Mouse (Mus musculus) kidney, adult 8-10 months (tissue): ENCODE results near the gene Glb1l3.
"Not testable (repeated sequence)": the region's sequence is repeated elsewhere in the genome, so short reads cannot be mapped to it uniquely, and the experiment has no call there.

Experiments used
- DNase-seq, 2 experiments: peaks; one replicate each; pipeline ENCODE4 v3.0.0; 2022

The Glb1l3 gene

DNA sequence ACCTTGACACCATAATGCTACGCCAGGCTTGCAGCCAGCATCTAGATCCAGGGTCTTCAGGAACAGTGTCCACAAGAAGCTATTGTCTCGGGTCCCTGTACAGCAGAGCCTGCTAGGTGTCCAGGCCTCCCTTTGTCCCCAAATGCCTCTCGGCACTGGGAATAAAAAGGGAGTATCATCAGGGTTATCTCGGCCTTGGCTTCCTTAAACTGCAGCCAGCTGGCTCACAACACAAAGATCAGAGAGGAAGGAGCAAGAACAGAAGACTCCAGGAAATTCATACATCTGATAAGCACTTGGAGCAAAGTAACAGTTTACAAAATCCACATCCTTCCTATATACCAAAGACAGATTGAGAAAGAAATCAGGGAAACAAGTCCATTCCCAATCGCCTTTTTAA, at the start of gene Glb1l3:
TSS of gene Glb1l3 (minus strand) at position 140 of the 400 bp plus-strand sequence.
- no peak for DNase-seq

DNA sequence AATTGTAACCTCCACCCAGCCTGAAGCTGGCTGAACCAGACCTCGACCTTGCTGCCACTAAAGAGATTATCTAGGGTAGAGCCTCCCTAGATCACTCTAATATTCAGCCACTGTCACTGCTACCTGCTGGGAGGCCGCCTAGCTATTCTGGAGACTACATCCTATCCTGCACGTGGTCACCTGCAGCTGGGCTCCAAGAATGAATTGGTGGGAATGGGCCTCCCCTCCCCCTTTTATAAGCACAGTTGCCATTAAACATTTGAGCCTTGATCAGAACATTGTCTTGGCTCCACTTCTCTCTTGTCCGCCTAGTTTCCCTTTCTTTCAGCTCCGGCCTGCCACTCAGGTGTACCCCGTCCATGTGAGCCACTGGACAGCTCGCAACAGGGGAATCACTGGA, 9.2 kb upstream of the Glb1l3 start:
- DNase-seq: not testable (repeated sequence)

DNA sequence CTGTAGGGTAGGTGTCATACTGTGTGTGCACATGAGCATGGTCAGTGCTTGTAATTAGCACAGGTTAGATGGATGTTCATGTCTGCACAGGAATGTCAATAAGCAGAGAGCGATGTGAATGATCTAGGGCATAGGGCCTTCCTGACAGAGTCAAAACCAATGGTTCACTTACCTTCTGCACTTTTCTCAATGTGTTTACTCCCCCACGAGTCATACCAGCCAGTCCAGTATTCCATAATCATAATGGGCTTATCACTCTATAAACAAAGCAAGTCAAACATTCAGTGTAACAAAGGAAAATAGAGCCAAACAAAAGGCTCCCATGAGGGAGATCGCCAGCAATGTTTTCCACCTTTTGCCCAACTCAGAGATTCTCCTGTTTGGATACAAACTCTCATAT, 29.6 kb downstream of the Glb1l3 start:
- DNase-seq: no peak

DNA sequence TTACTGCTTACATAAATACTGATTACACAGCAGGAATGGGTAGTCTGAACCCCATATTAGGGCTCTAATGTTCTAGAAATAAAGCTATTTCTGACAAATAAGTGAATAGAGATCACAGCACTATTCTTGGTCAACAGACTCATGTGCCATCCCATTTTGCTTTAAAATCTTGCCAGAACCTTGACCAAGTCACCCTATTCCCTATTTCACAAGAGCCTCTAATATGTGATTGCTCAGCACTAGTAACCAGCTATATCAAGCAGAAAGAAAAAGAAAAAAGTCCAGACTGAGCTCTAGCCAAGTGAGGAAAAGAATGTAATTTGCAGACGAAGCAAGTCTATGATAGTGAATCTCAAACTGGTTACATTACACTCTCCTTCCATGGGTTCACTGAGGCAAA, 40.7 kb downstream of the Glb1l3 start:
- DNase-seq: peak in 1 of 2 experiments; percentile 41

DNA sequence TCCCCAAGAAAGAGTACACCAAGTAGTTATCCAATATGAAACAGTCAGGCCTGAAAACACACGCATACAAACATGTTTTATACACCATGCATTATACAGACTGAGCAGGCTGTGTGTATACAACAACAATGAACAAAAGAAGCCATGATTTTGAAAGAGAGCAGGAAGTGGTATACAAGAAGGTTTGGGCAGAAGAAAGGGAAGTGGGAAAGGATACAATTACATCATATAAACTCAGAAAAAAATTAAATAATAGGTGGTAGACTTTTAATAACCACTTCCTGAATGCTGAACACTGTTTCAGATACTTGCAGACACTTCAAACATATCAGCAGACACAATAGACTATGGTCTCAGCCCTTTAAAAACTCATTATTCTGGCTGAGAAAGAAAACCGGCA, 52.0 kb downstream of the Glb1l3 start:
- DNase-seq: no peak

DNA sequence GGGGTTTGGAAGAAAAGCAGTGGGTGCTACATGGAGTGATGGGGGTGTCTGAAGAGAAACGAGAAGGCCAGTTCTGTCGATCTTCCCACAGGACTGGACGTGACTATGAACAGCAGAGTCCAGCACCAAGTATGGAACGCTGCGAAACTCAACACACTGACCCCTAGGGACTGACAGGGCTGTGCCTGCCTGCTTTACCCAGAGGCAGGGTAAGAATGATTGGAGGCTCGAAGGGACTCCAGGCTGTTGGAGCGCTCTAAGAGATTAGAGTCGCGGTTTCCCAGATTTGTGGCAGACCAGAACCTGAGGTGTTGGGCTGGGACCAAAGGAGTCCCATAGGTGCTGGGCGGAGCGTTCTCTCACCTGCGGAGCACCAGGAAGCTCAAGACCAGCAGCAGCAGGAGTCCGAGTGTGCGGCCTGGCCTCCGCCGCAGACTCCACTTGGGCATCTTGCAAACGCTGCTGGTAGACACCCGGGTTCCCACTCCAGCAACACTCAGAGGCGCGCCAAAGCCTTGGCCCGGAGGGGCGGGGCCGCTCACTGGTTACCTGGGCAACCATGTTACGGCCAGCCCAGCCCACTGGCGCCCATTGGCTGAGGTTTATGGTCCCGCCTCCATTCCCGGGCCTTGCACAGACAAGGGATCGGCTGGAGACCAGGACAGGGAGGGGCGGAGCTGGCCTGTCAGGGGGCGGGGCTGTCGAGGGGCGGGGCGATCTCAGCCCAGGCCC, 54.6 kb downstream of the Glb1l3 start, which contains the start of gene Glb1l2:
TSS of gene Glb1l2 (minus strand) at position 534 of the 732 bp plus-strand sequence.
- peak; percentile 97 to 98 for DNase-seq

DNA sequence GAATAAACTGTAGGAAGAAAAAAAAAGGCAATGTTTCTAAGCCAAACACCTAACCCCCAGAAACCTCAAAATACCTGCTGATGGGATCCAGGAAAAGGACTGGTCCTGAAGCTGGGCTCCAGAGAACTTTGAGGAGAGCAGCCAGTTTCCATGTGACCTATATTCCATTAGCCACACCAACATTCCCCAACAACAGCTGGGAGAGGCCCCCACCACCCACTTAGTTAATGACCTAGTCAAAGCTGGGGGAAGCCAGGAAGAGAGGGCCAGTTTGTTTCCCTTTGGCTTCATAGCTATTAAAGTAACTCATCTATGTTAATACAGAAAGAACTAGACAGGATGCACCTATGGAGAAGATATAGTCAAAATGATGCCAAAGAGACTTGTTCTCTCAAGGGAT, 56.4 kb downstream of the Glb1l3 start:
- DNase-seq: no peak

DNA sequence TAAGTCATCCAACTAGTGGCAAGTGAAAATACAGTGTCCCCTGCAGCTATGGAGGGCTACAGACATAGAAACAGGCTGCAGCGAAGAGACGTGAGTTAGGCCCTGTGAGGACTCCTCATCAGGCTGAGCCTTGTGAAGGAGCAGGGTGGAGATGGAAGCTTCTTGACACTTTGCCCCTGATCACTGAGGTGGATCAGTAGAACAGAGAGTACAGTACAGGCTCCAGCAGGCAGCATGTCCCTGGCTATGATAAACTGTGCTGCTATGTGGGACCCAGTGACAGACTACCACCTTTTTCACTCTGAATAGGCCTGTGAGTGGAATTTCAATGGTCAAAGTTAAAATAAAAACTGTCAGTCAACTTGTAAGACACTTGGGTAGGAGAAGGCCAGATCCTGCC, 60.3 kb downstream of the Glb1l3 start:
- DNase-seq: peak; percentile 82 to 84

DNA sequence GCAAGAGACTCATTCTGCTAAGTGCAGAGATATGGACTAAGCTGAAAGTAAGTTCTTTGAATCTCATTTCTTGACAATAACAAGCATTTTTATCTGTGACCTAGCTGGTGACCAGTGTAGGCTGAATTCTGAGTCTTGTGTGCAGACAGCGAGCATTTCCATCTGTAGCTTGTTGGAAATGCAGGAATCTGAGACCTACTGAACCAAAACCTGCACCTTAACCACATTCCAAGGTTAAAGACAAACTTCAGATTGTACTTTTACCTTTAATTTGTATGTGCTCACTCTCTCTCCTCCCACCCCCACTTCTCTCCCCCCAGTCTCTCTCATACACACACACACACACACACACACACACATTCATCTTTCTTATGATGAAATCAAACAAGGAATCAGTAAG, 62.0 kb downstream of the Glb1l3 start:
- DNase-seq: peak; percentile 56 to 76

DNA sequence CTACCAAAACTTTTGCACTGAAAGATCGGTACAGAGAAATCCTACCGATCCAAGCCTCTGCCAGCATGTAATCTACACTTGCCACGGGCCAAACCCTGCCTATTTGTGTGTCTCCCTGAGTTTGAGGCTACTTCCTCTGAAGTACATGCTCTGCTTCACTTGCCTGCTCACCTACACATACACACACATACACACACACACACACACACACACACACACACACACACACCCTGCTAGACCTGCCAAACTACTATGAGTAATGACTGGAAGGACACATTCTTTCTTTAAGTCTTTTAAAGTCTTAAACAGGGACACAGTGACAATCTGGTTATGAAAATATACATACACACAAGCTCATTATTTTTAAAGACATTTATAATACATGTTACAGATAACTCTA, 62.5 kb downstream of the Glb1l3 start:
- DNase-seq: peak in 1 of 2 experiments; percentile 21

DNA sequence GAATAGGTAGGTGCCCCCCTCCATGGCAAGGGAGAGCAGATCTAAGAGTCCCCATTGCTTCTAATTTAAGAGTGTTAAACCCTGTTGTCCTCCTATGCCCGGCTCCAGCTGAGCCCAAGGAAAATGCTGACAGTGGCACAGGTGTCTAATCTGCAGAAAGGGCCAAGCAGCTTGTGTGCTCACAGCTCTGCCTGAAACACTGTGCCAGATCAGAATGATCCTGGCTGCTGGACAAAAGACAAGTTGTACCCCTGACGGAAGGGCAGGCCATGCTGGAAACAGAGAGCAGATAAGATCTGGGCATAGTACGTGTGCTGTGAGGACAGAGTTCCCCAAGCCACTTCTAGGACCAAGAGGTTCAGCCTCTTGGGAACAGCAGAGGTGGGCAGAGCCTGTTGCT, 67.9 kb downstream of the Glb1l3 start:
- DNase-seq: peak in 1 of 2 experiments; percentile 24

DNA sequence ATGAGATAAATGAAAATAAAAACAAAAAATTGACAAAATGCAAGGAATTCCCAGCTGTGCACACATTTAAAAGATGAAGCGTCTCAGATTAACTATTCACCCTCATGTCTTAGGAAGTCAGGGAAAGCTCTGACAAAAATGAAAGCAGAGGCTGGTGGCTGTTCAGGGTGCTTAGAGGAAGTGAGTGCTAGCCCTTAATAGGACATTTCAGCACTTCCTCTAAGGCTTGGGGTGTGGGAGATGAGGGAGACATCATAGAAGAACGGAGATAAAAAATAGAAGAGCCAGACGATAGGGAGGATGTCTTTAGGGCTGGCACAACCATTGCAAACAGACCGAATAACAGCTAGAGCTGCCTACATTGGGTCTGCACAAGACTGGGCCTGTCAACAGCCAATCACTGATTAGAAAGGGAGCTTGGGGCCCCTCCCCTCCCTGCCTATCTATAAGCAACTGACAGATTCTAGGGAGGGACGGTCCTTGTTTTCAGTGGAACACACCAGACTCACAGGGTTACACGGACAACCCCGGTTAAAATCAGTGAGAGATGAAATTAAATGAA, 77.2 kb downstream of the Glb1l3 start:
- no peak for DNase-seq

DNA sequence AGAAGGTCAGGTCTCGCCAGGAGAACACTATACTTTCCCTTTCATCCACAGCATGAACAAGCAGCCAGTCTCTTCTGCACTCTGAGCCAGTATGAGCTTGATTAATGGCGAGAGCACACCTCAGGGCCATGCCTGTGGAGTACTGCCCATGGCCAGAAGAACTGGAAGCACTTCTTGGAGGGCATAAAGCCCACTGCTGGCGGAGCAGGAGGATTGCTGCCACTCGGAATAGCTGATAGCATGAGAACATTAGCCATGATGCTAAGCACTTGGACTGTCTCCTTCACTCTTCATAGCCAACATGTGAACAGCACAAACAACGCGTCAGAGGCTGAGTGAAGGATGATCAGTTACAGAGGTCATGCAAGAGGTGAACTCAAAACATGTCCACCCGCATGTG, 82.3 kb downstream of the Glb1l3 start:
- peak in 1 of 2 experiments; percentile 28 for DNase-seq

DNA sequence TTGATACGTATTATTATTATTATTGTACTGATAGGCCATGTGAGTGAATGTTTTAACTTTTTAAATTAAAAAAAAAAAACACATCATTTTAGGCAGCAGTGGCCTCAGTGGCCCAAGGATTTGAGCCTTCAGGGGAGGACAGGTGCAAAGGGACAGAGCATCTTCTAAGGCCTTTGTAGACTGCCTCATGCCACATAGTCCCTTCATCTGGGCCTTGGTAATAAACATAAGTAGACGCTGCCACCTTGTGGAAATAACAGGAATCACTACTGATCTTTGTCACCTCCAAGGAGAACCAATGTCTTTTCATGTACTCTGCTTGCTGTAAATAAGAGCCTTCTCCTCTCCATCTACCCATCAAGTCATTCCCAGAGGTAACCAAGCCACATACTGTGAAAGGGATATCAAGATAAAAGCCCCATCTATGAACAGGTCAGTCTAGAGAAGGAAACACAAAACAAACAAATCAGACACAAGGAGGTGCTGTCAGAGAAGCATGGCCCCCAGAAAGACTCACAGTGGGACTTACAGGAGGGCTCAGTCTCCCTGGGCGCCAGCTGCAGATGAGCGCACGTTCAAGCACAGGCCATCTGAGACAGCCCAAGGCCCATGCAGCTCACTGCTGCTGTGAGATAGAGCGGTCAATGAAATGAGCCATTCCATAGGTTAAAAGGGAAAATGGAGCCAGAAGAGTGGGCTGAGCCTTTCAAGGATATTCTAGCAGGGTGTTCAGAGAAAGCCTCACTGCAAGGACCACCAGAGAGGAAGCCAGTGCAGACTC, 84.4 kb downstream of the Glb1l3 start:
- peak; percentile 29 to 41 for DNase-seq

DNA sequence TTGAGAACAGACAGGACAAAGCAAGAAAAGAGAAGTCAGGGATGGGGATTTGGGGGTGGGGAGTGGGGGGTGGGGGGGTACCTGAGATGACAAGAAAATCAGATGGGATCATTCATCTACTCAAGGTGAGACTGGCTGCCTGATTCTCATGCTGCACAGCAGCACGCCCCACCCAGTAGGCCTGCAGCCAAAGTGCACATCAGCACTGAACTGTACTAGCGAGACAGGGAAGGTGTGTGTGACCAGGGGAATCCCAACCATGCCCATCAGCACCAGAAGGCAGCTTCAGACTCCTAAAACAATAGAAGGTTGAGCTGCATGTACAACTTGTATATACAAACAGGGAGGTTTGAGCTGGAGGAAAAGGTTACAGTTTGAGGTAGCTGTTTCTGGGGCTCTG, 85.0 kb downstream of the Glb1l3 start:
- no peak for DNase-seq

DNA sequence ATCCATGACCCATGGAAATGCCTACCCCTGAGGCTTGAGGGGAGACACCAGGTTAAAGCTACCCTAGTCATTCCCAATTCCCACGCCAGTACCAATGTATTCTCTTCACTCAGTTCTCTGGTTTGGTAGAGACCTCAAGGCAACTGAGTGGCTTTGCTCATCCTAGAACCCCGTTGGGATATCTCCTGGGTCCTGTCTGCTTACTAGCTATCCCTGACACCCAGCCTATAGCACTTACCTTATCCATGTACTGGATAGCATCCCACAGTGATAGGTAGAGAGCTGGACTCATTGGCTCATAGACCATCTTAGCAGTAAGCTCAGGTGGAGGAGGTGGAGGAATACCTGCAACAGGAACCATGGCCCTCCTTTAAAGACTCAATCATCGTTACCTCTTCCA, 92.5 kb downstream of the Glb1l3 start:
- no peak for DNase-seq
